Mouse (Mus musculus): ENCODE measurements around the gene Lyar.
A peak's percentile ranks its signal among the peaks of the same experiment; 100 is the strongest.

Lyar gene

DNA sequence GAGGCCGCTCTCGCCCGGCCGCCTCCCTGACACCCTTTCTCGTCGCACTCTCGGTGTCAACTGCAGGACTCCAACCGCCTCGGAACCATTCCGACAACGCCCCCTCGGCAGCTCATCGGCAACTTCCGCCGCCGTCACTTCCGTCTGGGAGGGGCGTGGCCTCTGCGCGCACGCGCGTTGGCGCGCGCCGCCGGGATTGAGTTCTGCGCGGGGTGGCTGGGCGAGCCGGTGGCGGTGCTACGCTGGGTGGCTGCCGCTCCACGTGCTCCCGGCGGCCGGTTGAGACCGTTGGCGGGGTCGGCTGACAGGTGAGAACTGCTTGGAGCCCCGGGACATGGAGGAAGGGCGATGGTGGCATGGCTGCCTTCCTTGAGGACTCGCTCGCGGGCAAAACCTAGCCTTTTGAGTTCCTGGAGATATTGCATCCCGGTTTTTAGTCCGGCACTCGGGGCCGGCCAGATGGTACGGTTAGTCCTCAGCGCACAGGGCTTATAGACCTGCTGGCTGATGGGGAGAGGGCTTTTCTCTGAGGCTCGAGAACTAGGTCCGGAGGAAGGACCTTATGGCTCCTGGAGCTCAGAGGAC, at the start of gene Lyar, which contains the start of gene Zbtb49:
TSS of gene Lyar (plus strand) at position 143 of the 585 bp plus-strand sequence.
TSS of gene Zbtb49 (minus strand) at position 130 of the 585 bp plus-strand sequence.
- peak; percentile 92 for DNase-seq (ENCODE audit: low spot score)

DNA sequence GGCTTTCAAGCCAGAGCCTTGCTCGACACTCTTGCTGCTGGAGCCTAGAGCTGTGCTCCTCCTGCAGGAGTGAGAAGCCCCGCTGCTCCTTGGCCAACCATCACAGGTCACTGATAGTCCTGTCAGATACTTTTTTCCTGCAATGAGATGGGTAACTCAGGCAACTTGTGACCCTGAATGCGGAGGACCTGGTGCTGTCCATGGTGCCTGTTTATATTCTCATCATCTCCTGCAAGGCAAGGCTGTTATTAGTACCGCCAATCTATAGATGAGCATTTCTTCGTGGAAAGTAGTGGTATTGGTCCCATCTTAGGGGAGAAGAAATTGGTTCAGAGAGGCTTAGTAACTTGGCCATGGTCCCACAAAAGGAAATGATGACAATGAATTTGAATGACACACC, 46.5 kb upstream of the Lyar start:
- DNase-seq (ENCODE audit: low spot score): peak; percentile 36

DNA sequence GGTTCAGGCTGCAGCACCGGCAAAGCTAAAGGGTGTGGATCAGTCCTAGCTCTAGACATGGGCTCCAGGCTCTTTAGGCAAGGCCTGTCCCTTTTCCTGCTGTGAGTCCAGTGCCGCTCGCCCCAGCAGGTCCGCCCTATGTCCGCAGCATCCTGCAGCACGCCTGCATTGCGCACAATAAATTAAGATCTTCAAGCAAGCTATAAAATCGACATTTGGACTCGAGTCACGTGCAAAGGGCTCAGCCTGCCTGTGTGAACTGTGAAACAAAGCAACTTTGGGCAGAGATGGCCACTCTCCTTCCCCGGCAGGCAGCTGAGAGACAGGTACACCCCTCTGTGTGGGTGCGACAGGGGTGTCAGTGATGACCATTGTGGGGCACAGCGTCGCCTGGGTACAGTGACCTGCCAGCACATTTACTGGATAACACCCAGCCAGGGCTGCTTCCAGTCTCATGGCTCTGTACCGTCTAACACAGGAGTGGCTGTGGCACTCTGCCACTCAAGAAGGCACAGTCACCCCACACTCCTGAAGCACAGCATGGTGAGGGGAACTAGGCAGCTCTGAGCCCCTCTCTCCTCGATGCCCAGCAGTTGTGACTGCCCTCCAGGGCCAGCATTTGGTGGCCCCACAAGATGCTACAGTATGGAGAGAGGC, 45.9 kb upstream of the Lyar start:
- DNase-seq (ENCODE audit: low spot score): no peak

DNA sequence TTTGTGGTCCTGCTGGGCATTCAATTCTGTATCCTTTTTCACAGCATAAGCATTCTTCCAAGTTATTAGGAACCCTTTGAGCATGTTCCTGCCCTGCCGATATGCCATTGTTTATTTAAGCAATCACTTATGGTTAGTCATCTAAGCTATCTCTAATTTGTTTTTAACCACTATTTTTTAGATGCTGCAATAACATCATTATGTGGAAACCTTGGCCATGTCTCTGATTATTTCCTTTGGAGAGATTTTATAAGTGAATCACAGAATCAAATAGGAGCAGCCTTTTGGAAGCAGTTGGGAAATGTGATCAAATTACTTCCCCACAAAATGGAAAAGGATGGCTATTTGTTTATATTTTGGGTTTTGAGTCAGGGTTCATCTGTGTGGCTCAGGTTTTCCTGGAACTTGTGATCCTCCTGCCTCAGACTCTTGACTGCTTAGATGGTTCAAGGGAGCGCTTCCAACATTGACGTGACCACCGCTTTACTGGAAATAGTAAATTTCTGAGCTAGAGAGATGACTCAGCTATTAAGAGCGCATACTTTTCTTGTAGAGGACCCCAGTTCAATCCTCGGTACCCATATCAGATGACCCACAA, 35.5 kb upstream of the Lyar start:
- DNase-seq (ENCODE audit: low spot score): no peak

DNA sequence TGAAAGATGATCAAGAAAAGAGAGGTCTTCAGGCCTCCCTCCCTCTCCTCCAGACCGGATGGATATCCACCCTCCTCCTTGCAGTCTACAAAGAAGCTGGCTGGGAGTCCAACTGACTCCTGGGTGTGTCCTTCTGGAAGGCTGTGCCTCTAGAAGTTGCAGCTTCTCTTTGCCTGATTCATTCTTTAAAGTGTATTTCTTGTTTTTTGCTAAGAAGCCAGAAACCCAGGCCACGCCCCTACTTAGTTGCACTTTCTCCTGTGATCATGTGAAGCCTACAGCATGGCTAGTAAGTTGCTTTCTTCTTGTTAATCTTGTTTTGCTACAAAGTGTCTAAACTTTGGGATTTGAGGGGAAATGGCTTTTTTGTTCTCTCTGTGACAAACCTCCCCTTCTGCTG, 33.3 kb upstream of the Lyar start:
- DNase-seq (ENCODE audit: low spot score): no peak

DNA sequence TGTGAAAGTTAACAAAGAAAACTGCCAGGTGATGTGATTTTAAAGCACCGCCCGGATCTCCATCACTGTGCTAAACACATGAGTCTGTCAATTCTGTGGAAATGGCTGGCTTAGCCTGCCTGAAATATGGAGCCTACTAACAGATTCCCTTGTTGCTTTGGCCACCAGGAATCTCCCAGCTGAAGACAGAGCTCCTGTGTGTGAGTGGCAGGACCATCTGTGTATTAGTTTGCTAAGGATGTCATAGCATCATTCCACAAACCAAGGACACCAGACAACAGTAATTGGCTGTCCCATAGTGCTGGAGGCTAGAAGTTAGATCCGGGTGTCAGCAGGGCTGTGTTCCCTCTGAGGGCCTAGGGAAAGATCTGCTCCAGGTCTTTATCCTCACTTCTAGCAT, 29.4 kb upstream of the Lyar start:
- no peak for DNase-seq (ENCODE audit: low spot score)

DNA sequence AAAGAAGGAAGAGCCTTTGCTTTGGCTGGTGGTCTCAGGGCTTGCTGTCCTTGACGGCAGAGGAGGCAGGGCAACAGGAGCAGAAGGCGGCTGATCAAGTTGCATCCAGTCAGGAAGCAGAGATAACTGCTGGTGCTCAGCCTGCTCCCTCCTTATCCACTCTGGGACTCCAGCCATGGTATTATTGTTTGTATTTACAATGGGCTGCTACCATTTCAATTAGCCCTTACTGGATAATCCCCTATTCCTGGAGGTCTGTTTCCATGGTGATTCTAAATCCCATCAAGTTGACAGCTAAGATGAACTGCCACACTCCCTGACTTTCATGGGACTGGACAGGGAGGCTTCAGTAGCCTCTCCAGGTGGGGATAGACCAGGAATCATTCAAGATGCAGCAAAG, 25.3 kb upstream of the Lyar start:
- DNase-seq (ENCODE audit: low spot score): no peak

DNA sequence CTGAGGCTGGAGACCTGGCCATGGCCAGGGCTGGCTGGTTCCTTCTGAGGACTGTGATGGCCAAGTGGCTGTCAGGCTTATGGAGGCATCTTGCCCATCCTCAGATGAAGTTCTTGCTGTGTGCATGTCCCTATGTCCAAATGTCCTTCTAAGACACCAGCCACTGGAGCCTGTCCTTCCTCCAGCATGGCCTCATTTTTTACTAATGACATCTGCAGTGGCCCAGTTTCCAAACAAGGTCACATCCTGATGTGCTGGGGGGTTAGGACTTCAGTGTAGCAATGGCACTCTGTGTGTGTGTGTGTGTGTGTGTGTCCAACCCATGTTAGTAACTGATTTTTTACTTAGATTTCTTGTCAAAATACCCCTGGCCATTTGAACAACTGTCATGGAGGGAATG, 24.3 kb upstream of the Lyar start:
- no peak for DNase-seq (ENCODE audit: low spot score)

DNA sequence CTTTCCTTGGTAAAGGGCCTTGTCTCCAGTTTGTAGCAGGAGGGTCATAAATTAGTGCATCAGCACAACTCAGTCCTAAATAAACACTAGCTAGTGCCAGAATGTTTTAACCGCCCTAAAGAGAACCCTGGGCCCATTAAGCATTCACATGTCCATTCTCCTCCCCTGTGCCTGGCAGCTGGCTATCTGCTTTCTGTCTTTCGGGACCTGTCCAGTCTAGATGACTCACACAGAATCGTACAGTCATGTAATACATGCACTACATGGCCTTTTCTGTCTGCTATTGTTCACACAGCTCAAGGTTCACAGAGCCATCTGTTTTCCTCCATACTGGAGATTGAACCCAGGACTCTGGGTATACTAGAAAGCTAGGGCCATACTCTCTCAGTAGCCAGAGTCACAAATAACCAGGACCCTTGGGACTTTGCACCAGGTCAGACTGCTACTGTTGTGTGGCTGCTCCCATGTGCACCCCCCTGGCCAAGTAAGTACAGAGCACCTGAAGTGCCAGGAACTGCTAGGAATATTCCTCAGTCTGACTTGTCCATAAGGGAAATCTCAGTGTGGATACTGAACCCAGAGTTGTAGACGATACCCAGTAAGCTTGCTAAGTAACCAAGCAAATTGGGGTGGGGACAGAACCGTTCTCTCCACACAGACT, 23.3 kb upstream of the Lyar start:
- DNase-seq (ENCODE audit: low spot score): no peak

DNA sequence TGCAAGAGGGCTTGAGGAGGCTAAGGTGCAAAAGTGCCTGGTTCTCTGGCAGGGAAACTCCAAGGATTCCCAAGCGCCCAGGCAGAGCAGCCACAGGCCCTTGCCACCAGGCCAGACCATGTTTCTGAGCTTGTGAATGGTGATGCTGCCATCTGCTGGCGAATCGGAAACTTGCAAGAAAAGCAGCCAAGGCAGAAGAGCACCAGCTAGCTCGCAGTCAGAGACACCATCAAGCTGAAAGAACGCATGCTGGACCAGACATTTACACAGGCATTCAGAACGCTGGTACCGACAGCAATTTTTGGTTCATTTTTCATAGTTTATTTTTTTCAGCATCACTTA, 22.8 kb upstream of the Lyar start:
- DNase-seq (ENCODE audit: low spot score): peak; percentile 94

DNA sequence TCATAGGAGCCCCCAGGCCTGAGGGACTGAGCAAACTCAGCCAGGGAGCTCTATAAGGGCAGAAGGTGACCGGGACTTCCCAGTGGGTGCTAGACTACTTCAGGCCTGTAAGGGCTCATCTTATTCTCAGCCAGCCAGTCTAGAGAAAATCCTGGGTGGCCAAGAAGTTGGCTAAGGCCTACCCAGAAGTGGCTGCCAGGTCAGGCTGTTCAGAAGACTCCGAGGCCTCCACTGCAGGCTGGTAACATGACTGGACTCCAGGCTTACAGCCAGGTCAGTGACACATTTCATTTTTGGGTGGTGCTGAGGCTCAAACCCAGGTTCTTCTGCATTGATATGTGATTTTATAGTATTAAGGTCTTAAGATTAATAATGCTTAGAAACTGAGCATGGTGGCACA, 20.6 kb upstream of the Lyar start:
- no peak for DNase-seq (ENCODE audit: low spot score)

DNA sequence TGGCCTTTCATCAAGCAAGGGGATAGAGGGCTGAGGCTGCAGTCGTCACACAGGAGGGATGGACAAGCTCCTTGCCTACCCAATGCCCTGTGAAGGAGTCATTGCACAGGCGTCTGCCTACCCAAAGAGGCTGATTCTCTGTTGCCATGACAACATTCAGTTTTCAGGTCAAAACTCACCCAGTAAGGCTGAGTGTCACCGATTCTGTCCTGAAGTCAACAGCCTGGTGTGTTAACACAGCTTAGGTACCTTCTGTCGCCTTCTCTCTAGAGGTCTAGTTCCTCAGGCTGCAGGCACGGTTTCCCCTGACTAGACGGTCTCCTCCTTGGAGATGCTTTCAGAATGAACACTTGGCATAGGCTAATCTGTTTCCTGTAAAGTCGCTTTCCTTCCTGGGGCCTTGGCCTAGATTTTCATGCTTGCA, 15.0 kb upstream of the Lyar start:
- no peak for DNase-seq (ENCODE audit: low spot score)

DNA sequence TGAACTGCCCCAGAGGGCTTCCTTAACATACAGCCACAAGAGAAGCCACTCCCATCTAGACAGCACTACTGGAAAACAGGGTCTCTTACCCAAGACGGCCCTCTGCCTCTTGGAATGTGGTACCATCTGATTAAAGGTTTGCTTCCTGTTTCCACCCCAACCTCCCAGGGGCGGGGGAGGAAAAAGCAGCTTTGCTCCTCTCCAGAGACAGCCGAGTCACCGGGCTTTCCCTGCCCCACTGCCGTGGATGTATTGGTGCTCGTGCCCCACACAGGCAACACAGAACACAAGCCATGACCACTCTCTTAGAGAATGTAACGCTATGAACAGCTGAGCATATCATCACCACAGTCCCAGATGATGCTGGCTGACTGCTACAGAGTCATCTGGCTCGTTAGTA, 11.3 kb upstream of the Lyar start:
- DNase-seq (ENCODE audit: low spot score): no peak

DNA sequence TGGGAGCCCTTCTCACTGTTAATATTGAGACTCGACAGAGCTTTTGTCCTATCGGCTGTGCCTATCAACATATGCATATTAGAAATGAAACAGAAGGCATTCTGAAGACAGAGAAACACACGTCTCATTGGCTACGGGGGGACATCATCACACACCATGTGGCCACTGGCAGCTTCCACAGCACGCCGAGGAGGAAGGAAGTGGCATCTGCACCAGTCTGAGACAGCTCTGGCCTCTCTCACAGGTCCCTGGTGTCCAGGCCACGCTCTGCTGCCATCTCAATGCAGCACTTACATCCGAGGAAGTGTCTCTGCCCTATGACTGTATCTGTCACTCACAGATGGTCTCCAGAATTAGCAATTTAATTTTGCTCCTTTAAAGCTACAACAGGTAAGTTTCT, 8.6 kb upstream of the Lyar start:
- no peak for DNase-seq (ENCODE audit: low spot score)

DNA sequence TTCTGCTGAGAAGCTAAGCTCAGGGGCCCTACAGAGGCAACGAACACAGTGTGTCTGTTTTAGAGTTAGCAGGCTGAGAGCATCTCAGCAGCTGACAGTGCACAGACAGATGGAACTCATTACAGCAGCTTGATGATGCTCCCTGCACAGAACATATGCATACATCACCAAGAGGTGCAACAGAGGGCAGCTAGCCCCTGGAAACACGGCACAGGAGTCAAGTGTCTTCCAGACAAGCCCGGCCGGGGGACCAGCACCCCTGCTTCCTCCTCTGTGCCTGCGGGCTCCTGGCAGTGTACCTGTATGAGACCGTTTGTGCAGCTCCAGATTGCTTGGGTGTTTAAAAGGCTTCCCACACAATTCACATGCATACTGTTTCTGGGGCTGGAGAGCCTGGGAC, 7.3 kb upstream of the Lyar start:
- DNase-seq (ENCODE audit: low spot score): no peak

DNA sequence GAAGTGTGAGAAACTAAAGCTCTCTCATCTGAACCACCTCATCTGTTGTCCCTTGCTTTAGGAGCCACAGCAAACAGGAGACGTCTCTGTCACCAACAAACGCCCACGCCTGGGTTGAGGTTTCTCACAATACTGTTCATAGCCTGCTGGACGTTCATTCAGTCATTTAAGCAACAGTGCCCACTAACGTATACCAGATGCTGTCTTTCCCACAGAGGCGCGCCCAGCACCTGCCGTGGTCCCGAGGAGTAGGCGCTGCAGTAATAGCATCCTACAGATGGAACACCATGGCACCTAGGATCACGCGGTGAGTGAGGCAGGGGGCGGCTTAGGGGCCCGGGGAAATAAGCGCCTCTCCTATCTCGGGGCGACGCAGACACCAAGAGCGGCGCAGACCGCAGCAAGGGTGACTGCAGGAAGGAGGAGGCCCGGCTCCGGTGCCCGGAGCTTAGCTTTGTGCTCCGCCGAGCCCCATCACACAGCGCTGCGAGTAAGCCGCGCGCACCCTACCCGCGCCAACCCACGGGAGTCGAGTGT, 431 bp upstream of the Lyar start:
- DNase-seq (ENCODE audit: low spot score): no peak

DNA sequence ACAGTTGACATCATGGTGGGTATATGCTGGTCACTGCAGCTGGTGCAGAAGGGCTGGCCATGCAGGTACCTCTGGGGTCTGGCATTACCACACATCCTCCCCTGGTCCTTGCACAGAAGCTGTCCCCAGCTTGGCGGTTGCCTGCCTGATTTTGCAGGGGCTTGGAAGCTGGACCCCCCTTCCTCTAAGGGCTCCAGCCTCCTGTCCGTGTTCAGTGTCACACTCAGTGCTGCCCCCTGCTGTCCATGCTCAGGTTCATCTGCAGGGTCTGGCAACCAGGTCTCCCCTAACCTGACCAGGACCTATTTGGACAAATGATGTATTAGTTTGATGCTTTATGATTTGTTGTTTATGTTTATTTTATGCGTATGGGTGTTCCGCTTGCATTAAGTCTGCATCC, 15.2 kb downstream of the Lyar start:
- peak; percentile 54 for DNase-seq (ENCODE audit: low spot score)

DNA sequence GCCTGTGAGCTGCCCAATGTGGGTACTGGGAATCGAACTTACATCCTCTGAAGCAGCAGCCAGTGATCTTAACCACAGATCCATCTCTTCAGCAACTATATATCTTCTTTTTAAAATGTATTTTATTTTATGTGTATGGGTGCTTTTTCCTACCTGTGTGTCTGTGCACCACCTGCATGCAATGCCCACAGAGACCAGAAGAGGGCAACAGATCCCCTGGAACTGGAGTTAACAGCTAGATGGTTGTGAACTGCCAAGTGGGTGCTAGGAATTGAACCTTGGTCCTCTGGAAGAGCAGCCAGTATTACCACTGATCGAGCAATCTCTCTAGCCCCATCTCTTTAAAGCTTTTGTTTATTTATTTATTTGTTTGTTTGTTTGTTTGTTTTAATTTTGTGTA, 16.4 kb downstream of the Lyar start:
- no peak for DNase-seq (ENCODE audit: low spot score)

DNA sequence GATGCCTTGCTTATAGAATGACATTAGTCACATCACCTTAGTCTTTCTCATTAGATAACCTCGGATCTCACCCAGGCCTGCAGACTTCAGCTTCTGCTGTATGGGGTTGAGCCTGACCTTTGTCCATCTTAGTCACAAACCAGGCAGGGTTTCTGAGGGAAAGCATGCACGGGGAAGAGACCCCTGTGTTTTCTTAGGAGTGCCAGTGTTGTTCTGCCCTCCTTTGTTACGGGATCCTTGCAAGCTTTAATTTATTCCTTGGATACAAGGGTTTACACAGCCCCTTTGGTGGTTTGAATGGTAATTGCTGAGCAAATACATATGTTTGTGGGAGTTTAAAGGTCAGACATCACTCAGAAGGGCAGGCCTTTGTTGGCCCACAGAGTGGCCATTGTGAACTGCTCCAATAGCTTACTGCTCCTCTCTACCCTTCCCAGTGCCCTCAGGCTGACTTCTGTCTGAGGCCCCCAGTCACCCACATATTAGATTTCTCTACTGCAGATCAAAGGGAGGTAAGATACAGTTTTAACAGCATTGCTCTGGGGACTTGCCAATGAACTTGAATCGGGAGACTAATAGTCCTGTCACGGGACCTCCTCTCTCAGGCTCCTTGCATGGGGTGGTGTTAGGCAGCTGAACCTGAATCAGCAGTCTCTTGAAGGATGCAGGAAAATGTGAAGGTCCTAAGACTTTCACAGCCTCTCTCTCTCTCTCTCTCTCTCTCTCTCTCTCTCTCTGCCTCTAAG, 20.6 kb downstream of the Lyar start:
- peak; percentile 75 for DNase-seq (ENCODE audit: low spot score)

DNA sequence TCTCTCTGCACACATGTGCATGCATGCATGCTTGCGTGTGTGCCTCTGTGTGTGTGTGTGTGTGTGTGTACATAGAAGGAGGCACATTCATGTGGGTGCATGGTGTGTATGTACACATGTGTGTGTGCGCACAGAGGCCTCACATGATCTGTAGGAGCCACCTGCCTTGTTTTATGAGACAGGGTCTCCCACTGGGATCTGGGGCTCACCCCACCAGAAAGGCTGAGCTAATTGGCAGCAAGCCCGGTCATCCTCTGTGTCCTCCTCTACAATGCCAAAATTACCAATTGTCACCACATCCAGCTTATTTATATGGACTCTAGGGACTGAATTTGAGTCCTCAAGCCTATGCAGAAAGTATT, 21.2 kb downstream of the Lyar start:
- DNase-seq (ENCODE audit: low spot score): no peak

DNA sequence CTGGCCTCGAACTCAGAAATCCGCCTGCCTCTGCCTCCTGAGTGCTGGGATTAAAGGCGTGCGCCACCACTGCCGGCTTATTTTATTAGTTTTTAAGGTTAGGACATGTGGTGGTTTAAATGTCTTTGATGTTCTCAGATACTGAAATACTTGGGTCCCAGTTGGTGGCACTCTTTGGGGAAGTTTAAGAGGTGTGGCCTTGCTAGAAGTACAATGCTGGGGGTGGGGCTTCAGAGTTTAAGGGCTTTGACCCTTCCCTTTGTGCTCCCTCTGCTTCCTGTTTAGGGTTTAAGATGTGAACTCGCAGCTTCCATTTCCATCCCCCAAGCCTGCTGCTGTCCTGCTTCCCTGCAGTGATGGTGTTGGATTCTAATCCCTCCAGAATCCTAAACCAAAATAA, 21.7 kb downstream of the Lyar start:
- no peak for DNase-seq (ENCODE audit: low spot score)

DNA sequence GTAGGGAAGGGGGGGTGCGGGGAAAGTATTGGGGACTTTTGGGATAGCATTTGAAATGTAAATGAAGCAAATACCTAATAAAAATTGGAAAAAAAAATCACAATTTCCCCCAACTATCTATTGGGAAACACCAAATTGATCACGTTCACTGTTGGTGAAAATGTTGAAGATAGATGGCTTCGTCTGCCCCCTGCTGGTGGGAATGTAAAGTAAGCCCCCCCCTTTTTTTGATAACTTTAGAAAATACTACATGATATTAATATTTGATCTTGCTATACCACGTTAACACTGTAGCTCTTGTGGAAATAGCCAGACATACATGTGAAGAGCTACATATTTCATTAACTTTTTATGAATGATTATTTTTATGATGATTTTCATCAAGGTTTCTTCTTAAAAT, 34.9 kb downstream of the Lyar start:
- DNase-seq (ENCODE audit: low spot score): no peak

DNA sequence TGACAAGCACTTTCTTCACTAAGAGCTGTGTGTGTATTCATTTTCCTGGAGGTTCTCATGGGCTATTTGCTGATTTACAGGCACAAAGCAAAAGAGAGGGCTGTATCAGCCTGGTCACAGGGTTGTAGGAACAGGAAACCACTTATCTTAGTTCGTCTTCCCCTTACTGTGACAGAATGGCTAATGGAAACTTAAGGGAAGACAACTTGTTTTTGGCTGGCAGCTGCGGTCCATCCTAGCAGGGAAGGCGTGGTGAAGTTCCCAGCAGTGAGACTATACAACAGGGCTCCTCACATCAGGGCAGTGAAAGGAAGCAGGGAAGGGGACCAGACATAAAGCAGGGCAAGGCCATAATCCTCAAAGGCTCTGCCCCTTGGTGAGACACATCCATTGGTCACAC, 35.4 kb downstream of the Lyar start:
- DNase-seq (ENCODE audit: low spot score): no peak

All from embryo, embryonic 10.5 days (tissue).